Mouse (Mus musculus): ENCODE results near the gene Dapp1. TPM values are rescaled to one million over a fixed set of nuclear protein-coding genes. Genes with fewer than 3 reads are reported as not detected.

Dapp1 gene
- total and polyA plus RNA-seq, 3 experiments, result 53.5 to 63.6 (median 62.8) TPM

DNA sequence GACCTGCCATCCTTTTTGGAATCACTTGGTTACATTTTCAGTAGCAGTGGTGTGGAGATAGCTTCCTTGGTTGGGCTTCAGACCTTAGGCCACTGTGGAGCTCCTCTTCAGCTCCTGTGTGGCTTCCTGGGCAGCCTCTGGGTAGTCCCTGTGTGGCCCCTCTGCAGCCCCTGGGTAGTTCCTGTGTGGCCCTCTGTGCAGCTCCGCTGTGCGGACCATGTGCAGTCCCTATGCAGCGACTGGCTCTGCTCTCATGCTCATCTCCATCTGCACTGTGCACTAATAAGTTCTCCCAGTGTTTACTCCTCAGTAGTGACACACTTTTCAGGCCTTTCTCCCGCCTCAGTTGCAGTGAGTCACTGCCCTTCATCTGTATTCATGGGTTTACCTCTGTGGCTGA, 89.2 kb downstream of the Dapp1 start:
- Histone ChIP-seq H3K27me3 (replicated peaks) (no peaks in the 10 kb centered on the region), H3K9me3 (replicated peaks; ENCODE audit: low read length) (peaks cover 14% of the 10 kb centered on the region), H3K9ac (ENCODE audit: insufficient read depth, low read depth) (no peak overlapping the region), H3K79me2 (replicated peaks; ENCODE audit: control insufficient read depth, extremely low read depth, insufficient read depth, poor library complexity, severe bottlenecking) (no peaks in the 10 kb centered on the region), H3K27ac (ENCODE audit: insufficient read depth, low read depth) (no peak overlapping the region), H3K4me1 (ENCODE audit: control insufficient read depth in 1 of 2, insufficient read depth in 2 of 2) (peaks cover 9 to 38% of the 10 kb centered on the region in 2 experiments), H3K36me3 (replicated peaks in 1 of 2; ENCODE audit: control insufficient read depth in 1 of 2, insufficient read depth in 1 of 2, low read length in 1 of 2) (peaks cover 25 to 48% of the 10 kb centered on the region in 2 experiments), H3K4me2 (ENCODE audit: insufficient read depth, low read depth, poor library complexity, severe bottlenecking) (no peak overlapping the region), H3K4me3 (replicated peaks in 1 of 3; ENCODE audit: low read depth in 2 of 3, low read length in 2 of 3, poor library complexity in 1 of 3) (no peak overlapping the region)
- DNase-seq (ENCODE audit: extremely low read depth), result no peak
- dilution Hi-C loops (cut with MboI; ENCODE audit: extremely low pct_ligation_motif_present, extremely low pct_unique_long_range_greater_than_20kb, low sequenced_read_pairs), result no loop called here
- in situ Hi-C loops (cut with MboI; ENCODE audit: low pct_ligation_motif_present, low pct_unique_long_range_greater_than_20kb, low sequenced_read_pairs), result no loop called here
- no peak for TF ChIP-seq MAFK (IDR thresholded peaks at IDR 0.05; ENCODE audit: insufficient replicate concordance, low read length)
- no peak for TF ChIP-seq JUND (conservative IDR thresholded peaks at IDR 0.05; ENCODE audit: low read depth, low read length)

DNA sequence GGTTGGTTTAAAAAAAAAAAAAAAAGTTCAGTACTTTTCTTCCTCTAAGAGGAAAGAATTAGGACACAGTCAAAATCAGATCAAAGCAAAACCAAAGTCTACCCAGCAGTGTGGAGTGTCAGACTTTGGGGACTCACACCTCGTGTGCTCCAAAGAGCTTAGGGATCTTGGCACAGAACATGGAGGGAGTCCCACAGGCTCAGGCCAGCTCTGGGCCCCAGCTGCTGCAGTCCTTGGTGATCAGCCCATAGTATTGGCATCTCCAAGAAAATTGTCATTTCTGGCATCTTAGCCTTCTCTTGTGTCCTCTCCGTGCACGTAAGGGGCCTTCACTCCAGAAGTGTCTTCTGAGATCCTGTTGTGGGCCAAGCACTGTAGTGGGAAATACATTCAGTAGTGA, 90.3 kb downstream of the Dapp1 start:
- DNase-seq (ENCODE audit: extremely low read depth), result no peak
- Histone ChIP-seq H3K4me2 (ENCODE audit: insufficient read depth, low read depth, poor library complexity, severe bottlenecking) (no peak overlapping the region), H3K27me3 (replicated peaks) (no peaks in the 10 kb centered on the region), H3K9me3 (replicated peaks; ENCODE audit: low read length) (peaks cover 14% of the 10 kb centered on the region), H3K4me1 (ENCODE audit: control insufficient read depth in 1 of 2, insufficient read depth in 2 of 2) (peaks cover 9 to 35% of the 10 kb centered on the region in 2 experiments), H3K36me3 (replicated peaks in 1 of 2; ENCODE audit: control insufficient read depth in 1 of 2, insufficient read depth in 1 of 2, low read length in 1 of 2) (peaks cover 27 to 51% of the 10 kb centered on the region in 2 experiments), H3K79me2 (replicated peaks; ENCODE audit: control insufficient read depth, extremely low read depth, insufficient read depth, poor library complexity, severe bottlenecking) (no peaks in the 10 kb centered on the region), H3K27ac (ENCODE audit: insufficient read depth, low read depth) (no peak overlapping the region), H3K9ac (ENCODE audit: insufficient read depth, low read depth) (no peak overlapping the region), H3K4me3 (replicated peaks in 1 of 3; ENCODE audit: low read depth in 2 of 3, low read length in 2 of 3, poor library complexity in 1 of 3) (no peak overlapping the region)
- dilution Hi-C loops (cut with MboI; ENCODE audit: extremely low pct_ligation_motif_present, extremely low pct_unique_long_range_greater_than_20kb, low sequenced_read_pairs), result no loop called here
- in situ Hi-C loops (cut with MboI; ENCODE audit: low pct_ligation_motif_present, low pct_unique_long_range_greater_than_20kb, low sequenced_read_pairs), result no loop called here
- no peak for TF ChIP-seq CHD2 (IDR thresholded peaks at IDR 0.05; ENCODE audit: low read length)
- TF ChIP-seq CHD1 (IDR thresholded peaks at IDR 0.05; ENCODE audit: low read depth, low read length), result no peak
- TF ChIP-seq MYC (IDR thresholded peaks at IDR 0.05; ENCODE audit: low read depth, low read length), result no peak
- TF ChIP-seq ZKSCAN1 (IDR thresholded peaks at IDR 0.05; ENCODE audit: borderline replicate concordance, low read depth, low read length), result no peak
- TF ChIP-seq PAX5 (IDR thresholded peaks at IDR 0.05; ENCODE audit: low read length), result no peak
- no peak for TF ChIP-seq ZC3H11A (IDR thresholded peaks at IDR 0.05; ENCODE audit: low read depth, low read length)
- no peak for TF ChIP-seq CTCF (conservative IDR thresholded peaks at IDR 0.05 in 1 of 2, IDR thresholded peaks at IDR 0.05 in 1 of 2; ENCODE audit: low read depth in 2 of 2, low read length in 2 of 2)
- no peak for TF ChIP-seq JUN (IDR thresholded peaks at IDR 0.05; ENCODE audit: insufficient read depth, low read depth, low read length)
- no peak for TF ChIP-seq MAFK (IDR thresholded peaks at IDR 0.05; ENCODE audit: insufficient replicate concordance, low read length)
- no peak for TF ChIP-seq NRF1 (IDR thresholded peaks at IDR 0.05; ENCODE audit: low read depth, low read length)
- no peak for TF ChIP-seq MAZ (IDR thresholded peaks at IDR 0.05; ENCODE audit: low read depth, low read length)
- TF ChIP-seq E2F4 (IDR thresholded peaks at IDR 0.05; ENCODE audit: insufficient replicate concordance, low read depth, low read length), result no peak
- TF ChIP-seq TBP (conservative IDR thresholded peaks at IDR 0.05; ENCODE audit: low read depth, low read length), result no peak
- TF ChIP-seq SMC3 (IDR thresholded peaks at IDR 0.05; ENCODE audit: low read depth, low read length), result no peak
- TF ChIP-seq BHLHE40 (IDR thresholded peaks at IDR 0.05; ENCODE audit: low read depth, low read length), result no peak

Measured in CH12.LX (cell line).